Mouse (Mus musculus) granulocyte monocyte progenitor cell, adult 5-6 weeks (primary cell): Measurements from ENCODE around the gene Cntnap2. TPM values are rescaled to one million over a fixed set of nuclear protein-coding genes. Genes with fewer than 3 reads are reported as not detected.

Source experiments
- ATAC-seq: replicated peaks from 2 replicates; pipeline ENCODE4 v1.8.0; 2016; ENCODE audit warnings: mild to moderate bottlenecking, moderate TSS enrichment, inconsistent platforms; ENCODE audit not compliant: poor library complexity, severe bottlenecking
- total RNA-seq, 2 experiments: library from RNA; stranded (forward) in 1 of 2; stranded (reverse) in 1 of 2; fragments of 200-712, 200-1000 nt in 1 of 2; fragments of >200 nt in 1 of 2; fragmentation: Nextera tagmentation in 1 of 2; gene quantifications; 2 replicates each; pipeline ENCODE4 v1.2.3; 2014 to 2017

Cntnap2 gene
- total RNA-seq, 2 experiments from 2014 or later, result not detected

DNA sequence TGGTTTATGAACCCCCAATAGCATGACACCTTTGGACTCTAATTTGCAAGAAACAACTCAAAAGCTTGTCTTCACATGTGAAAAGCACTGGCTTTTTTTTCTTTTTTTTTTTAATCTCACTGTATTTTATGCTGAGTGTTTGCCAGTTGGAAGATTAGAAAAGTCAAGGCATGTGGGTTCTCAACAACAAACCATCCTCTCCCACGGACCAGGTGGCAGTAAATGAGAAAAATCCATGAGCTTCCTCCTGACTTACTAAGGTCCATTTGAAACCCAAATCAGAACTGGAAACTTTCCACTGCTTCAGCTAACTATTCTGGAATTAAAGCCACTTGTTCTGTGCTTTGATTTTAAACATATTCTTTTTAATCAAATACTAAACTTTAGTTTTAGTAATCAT, 784.6 kb downstream of the Cntnap2 start:
- ATAC-seq, result no peak

DNA sequence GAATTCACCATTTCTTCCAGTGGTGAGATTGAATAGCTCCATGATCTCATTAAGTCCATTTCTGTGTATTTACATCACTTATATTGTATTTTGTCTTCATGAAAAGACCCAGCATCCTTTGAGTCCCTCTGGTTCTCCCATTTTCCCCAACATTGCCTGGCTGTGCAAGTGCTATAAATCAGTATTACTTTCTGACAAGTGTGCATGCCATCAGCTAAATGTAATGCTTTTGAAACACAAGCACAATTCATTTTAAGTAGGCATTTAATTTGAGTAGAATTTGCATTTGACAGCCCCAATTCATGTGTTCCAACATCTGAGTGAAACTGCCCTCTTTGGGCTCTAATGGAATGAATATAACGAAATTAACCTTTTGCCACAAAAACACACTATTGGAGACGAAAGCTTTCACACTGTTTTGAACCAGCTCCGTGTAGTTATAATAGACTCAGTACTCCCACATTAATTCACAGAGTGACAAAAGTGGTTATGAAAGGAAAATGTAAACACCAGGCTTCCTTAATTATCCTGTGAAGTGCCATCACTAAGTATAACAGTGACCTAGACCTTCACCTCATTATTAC, 812.3 kb downstream of the Cntnap2 start:
- ATAC-seq, result no peak

GRCm38 (mm10) chr6:45885486-45885885, 826.3 kb downstream of the Cntnap2 start:
- ATAC-seq, result no peak

DNA sequence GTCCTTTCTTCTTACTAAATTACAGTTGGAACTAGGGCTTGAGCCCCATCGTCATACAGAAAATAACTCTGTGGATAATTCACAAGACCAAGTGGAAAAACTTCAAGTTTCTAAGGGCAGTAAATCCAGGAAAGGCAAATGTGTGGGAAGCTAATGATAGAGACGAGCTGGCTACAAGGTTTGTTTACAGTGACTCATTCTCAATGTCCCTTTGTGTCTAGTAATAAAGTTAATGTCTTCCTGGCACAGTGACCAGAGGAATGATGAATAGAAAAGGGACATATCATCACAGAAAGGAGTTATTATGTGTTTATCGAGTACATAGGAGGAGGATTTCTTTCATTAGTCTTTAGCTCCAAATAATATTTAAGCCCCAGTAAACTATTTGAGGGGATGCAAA, 828.7 kb downstream of the Cntnap2 start:
- no peak for ATAC-seq

DNA sequence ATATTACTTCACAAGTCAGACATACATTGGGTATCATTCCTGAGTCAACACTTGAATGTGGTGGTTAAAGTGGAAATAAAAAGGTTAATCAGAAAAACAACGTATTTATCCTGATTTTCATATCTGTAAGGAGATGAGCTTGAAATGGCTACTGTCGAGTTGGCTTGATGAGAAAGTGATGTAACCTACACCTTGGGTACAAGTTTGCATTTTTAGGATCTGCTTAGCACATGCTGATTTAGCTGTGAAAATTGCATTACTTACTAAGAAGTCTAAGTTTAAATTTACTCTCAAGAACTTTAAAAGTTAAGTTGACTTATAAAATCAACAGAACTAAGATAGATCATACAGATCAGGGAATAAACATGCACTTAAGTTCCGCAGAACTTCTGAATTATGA, 879.1 kb downstream of the Cntnap2 start:
- ATAC-seq, result no peak

GRCm38 (mm10) chr6:45938775-45939174, 879.6 kb downstream of the Cntnap2 start:
- no peak for ATAC-seq

DNA sequence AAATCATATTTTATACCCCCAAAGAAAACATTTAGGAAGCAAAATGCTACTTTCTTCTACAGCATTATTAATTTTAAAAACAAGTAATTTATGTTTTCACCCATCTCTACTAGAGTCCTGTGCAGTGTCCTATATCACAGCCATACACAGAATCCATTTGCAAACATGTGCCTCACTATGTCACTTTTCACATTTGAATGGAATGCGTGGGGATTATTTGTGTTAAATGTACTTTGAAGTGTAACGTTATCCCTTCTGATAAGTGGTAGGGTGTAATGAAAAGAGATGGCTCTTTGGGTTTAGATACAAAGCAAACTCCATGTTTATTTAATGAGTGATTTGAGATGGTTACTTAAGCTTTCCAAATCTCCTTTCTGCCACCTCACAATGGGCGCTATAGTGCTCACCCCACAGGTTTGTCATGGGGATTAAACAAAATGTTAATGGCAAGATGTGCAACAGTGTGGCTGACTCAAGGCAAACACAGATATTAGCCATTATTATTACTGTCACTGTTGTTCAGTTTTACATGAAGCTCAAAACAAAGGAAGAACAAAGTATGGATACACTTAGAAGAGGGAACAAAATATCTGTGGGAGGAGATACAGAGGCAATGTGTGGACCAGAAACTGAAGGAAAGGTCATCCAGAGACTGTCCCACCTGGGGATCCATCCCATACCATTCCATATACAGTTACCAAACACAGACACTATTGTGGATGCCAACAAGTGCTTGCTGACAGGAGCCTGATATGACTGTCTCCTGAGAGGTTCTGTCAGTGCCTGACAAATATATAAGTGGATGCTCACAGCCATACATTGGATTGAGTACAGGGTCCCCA, 886.2 kb downstream of the Cntnap2 start:
- ATAC-seq, result no peak

GRCm38 (mm10) chr6:45954773-45955172, 895.6 kb downstream of the Cntnap2 start:
- no peak for ATAC-seq

DNA sequence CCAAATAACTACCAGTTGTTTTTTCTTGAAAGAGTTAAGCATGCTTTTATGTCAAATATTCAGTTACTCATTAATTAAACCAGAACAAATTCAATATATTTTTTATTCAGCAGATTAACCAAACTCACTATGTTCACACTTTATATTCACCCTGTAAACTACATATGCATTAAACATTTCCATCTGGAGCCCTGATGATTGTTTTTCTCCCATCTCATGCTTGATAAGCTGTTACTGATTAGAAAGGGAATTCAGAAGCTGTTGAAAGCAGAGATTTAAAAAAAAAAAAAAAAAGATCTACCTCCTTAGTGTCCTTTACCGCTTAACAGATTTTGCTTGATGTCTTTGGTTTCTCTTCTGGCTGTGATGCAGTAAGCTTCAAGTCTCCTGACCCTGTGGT, 905.3 kb downstream of the Cntnap2 start:
- no peak for ATAC-seq

- ATAC-seq, result no peak
Observed at GRCm38 (mm10) chr6:45974471-45975154, 915.5 kb downstream of the Cntnap2 start.

GRCm38 (mm10) chr6:45979171-45979570, 920.0 kb downstream of the Cntnap2 start:
- no peak for ATAC-seq

GRCm38 (mm10) chr6:45988051-45988450, 928.9 kb downstream of the Cntnap2 start:
- no peak for ATAC-seq

DNA sequence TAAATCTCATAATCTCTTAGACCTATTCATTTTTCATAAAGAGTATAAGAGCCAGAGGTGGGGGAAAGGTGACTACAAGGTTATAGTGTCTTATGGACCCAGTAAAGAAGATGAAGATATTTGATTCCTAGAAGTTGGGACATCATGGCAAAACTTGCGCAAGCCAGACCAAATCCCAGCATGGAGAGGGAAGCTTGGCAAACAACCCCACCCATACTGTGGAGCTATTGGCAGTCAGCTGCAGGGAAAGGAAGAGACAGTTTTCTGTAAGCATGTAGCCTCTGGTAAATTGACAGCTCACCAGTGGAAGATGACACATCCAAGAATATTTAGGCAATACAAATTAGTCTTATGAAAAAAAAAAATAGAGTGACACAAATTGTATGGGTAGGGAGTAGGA, 931.9 kb downstream of the Cntnap2 start:
- ATAC-seq, result no peak

DNA sequence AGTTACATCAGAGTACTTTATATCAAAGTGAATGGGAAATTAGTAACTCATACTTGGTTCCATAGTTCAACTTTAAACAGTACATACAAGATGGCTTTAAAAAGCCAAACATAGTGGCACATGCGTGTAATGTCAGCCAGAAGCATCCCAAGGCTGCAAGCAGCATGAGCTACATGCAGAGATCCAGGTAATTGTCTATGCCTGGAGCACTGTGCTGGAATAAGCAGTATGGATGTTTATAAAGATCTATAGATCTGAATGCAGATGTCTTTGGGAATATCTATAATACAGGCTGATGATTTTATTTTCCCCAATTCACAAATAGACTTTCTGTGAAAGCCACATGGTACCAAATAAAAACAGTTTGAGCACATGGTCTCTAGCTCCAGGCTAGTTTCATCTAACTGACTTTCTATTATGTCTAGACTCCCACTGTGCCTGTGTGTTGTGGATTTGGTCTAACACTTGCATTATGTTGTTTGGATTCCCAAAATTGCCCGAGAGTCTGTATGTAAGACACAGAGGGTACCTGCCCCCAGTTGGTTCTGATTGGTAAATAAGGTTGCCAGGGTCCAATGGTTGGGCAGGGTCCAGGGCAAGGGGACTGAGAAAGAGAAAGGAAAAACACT, 963.5 kb downstream of the Cntnap2 start:
- no peak for ATAC-seq

GRCm38 (mm10) chr6:46031821-46032594, 972.9 kb downstream of the Cntnap2 start:
- ATAC-seq, result no peak

- ATAC-seq, result no peak
Observed at GRCm38 (mm10) chr6:46033108-46033507, 974.0 kb downstream of the Cntnap2 start.

DNA sequence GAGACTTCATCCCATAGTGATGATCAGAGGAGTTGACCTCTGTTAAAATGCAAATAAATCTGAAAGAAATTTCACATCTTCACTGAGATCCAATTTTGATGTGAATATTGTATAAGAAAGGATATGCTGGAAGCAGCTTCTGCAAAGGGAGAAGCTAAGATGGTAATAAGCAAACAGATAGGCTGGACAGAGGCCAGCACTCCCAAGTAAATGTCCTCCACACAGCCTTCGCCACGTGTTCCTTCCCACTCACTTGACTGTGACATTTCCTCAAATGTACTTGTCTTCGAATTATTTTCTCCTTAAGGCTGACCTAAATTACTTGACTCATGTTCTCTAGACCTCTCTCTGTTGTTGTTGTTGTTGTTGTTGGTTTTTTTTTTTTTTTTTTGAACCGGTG, 981.5 kb downstream of the Cntnap2 start:
- no peak for ATAC-seq

DNA sequence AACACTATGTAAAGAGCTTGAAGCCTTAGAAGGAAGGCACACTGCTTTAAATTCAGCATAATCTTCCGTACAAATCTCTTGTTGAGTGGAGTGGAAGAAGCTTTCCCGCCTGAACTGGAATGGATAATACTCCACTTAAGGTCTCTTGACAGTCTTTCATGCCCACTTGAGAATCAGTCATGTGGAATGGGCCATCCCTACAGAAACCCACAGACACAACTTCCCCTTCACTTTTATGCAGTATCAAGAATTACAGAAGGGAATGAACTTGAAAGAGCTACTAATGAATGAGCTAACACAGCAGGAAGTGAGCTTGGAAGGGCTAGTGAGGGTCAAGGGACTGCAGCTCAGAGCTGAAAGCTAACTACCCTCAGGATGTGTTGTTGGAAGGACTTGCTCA, 1021.1 kb downstream of the Cntnap2 start:
- ATAC-seq, result no peak

DNA sequence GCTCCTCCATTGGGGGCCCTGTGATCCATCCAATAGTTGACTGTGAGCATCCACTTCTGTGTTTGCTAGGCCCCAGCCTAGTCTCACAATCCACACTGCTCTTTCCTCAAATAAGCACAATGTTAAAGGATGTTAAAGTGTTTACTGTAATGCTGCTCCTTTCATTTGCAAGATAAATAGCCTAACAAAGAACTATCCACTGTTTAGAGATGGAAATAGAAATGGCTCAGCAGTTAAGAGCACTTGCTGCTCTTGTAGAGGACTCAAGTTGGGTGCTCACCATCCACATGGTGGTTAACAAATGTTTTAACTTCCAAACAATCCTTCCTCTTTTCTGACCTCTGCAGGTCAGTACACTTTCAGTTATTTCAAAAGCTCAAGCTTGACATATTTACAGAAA, 1022.3 kb downstream of the Cntnap2 start:
- no peak for ATAC-seq

DNA sequence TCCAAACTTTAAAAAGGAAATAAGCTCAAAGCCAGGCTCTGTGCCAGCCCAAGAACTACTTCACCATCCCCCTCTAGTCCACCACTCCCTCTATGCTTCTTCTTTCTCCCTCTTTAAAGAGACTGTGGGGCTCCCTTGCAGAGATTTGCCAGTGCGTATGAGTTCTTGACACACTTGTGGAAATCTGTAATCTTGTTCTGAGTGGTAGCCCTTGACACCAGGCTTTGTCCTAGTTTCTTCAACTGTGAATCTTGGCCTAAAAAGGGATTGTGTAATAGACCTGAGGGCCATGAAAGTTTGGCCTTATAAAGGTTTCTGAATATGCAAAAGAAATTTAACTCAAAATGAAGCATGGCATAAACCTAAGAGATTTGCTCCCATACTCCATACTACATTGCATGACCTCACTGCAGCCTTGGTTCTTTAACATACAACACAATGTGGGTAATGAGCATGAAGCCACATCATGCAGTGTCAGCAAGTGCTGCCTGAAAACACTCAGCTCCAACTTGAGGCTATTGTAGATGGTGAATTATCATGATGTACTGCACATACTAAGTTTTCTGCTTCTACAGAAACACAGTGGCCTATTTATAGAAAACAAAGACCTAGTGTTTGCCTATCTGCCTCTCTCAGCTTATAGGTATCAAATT, 1084.2 kb downstream of the Cntnap2 start:
- no peak for ATAC-seq
